Mouse (Mus musculus) adrenal gland, postnatal 14 days (tissue): Measurements from ENCODE around the gene Tulp3. TPM values are rescaled to one million over a fixed set of nuclear protein-coding genes. Genes with fewer than 3 reads are reported as not detected.
A peak's percentile ranks its signal among the peaks of the same experiment; 100 is the strongest.
"Not testable (repeated sequence)": the region's sequence is repeated elsewhere in the genome, so short reads cannot be mapped to it uniquely, and the experiment has no call there.

Experiments used
- DNase-seq: peaks from one replicate; pipeline ENCODE4 v3.0.0; 2021; ENCODE audit warnings: mixed read lengths
- total RNA-seq: library from RNA; stranded (reverse); gene quantifications from 2 replicates; pipeline ENCODE4 v1.2.3, GENCODE M21; 2021

The Tulp3 gene
- total RNA-seq, 1 experiment from 2014 or later = 28.9 TPM

- peak; percentile 77 for DNase-seq
These were observed 3.3 kb upstream of the Tulp3 start for GRCm38 (mm10) chr6:128358999-128359398.

- DNase-seq = peak; percentile 79
These were observed 410 bp downstream of the Tulp3 start for GRCm38 (mm10) chr6:128355201-128355681.

- no peak for DNase-seq
These were observed 1.5 kb downstream of the Tulp3 start for GRCm38 (mm10) chr6:128354140-128354539.

GRCm38 (mm10) chr6:128349711-128350110 lies 5.9 kb downstream of the Tulp3 start:
- DNase-seq = no peak

- no peak for DNase-seq
These were observed 8.9 kb downstream of the Tulp3 start for GRCm38 (mm10) chr6:128346782-128347181.

GRCm38 (mm10) chr6:128345623-128346022 lies 10.0 kb downstream of the Tulp3 start:
- no peak for DNase-seq

GRCm38 (mm10) chr6:128341956-128342723 lies 13.5 kb downstream of the Tulp3 start:
- DNase-seq = no peak

- no peak for DNase-seq
These were observed 16.8 kb downstream of the Tulp3 start for GRCm38 (mm10) chr6:128338876-128339275.

GRCm38 (mm10) chr6:128337467-128337866 lies 18.2 kb downstream of the Tulp3 start:
- DNase-seq = no peak

- peak; percentile 82 for DNase-seq
These were observed 21.1 kb downstream of the Tulp3 start for GRCm38 (mm10) chr6:128334397-128335124.

- DNase-seq = peak; percentile 75
These were observed 37.3 kb downstream of the Tulp3 start for GRCm38 (mm10) chr6:128318317-128318716.

- no peak for DNase-seq
These were observed 40.1 kb downstream of the Tulp3 start for GRCm38 (mm10) chr6:128315597-128315996.

- no peak for DNase-seq
These were observed 40.9 kb downstream of the Tulp3 start for GRCm38 (mm10) chr6:128314796-128315195.

- peak; percentile 70 for DNase-seq
These were observed 47.3 kb downstream of the Tulp3 start for GRCm38 (mm10) chr6:128308311-128308710.

- no peak for DNase-seq
These were observed 50.9 kb downstream of the Tulp3 start for GRCm38 (mm10) chr6:128304801-128305200.

- DNase-seq = not testable (repeated sequence)
These were observed 53.0 kb downstream of the Tulp3 start for GRCm38 (mm10) chr6:128302640-128303039.

GRCm38 (mm10) chr6:128301891-128302290 lies 53.8 kb downstream of the Tulp3 start:
- no peak for DNase-seq

GRCm38 (mm10) chr6:128301458-128301857 lies 54.2 kb downstream of the Tulp3 start:
- DNase-seq = no peak

- DNase-seq = peak; percentile 88
These were observed 55.3 kb downstream of the Tulp3 start, which contains the start of gene Tead4 for GRCm38 (mm10) chr6:128300134-128301001. Tead4 (minus strand) TSS chr6:128300823.

GRCm38 (mm10) chr6:128299292-128300133 lies 56.1 kb downstream of the Tulp3 start:
- DNase-seq = no peak

GRCm38 (mm10) chr6:128298246-128298645 lies 57.4 kb downstream of the Tulp3 start:
- no peak for DNase-seq
